Mouse (Mus musculus) cerebellum, adult 2 months (tissue): Measurements from ENCODE around the gene Plppr2. TPM values are rescaled to one million over a fixed set of nuclear protein-coding genes. Genes with fewer than 3 reads are reported as not detected.
A peak's percentile ranks its signal among the peaks of the same experiment; 100 is the strongest.

Experiments
- DNase-seq, 2 experiments: peaks; one replicate each; pipeline ENCODE4 v3.0.0; 2021
- H3K27ac ChIP-seq: fragments of 200-500 bp; 2 replicates; pipeline ENCODE4 v1.5.1; 2012; ENCODE audit warnings: low read length, control low read depth, inconsistent platforms; ENCODE audit not compliant: insufficient read depth
- H3K27me3 ChIP-seq: fragments of 200-500 bp; 2 replicates; pipeline ENCODE4 v1.6.1; 2012; ENCODE audit warnings: inconsistent platforms, mild to moderate bottlenecking, low read length, moderate library complexity; ENCODE audit not compliant: control insufficient read depth, insufficient read depth
- H3K4me1 ChIP-seq: fragments of 200-500 bp; 2 replicates; pipeline ENCODE4 v1.6.1; 2011; ENCODE audit warnings: low read length; ENCODE audit not compliant: control insufficient read depth, insufficient read depth
- H3K4me3 ChIP-seq: fragments of 200-500 bp; replicated peaks from 2 replicates; pipeline ENCODE3; 2011; ENCODE audit warnings: mild to moderate bottlenecking, low read depth, low read length, control low read depth; ENCODE audit not compliant: insufficient read depth
- CTCF ChIP-seq: fragments of 200-500 bp; IDR thresholded peaks from 2 replicates; pipeline ENCODE4 v1.5.1; 2011; ENCODE audit warnings: low read depth, mild to moderate bottlenecking, control low read depth, low read length, moderate library complexity, borderline replicate concordance; ENCODE audit not compliant: insufficient read depth
- POLR2A ChIP-seq: fragments of 200-500 bp; IDR thresholded peaks from 2 replicates; pipeline ENCODE4 v1.6.1; 2011; ENCODE audit warnings: low read length, control low read depth, borderline replicate concordance; ENCODE audit not compliant: insufficient read depth
- WGBS: fragments of 180-500 bp; shearing (Covaris S2); methylation state at CpG from one replicate; pipeline ENCODE4 v1.1.7; 2018; 5-methylcytosine and 5-hydroxymethylcytosine counted together
- polyA plus RNA-seq: library from polyadenylated mRNA; depleted of rRNA; stranded (reverse); fragments of >200 nt; gene quantifications from 2 replicates; pipeline ENCODE4 v1.2.3, GENCODE M21; 2012; rRNA removed

The Plppr2 gene
- polyA plus RNA-seq: 97.5 and 106 TPM in 2 replicates

DNA sequence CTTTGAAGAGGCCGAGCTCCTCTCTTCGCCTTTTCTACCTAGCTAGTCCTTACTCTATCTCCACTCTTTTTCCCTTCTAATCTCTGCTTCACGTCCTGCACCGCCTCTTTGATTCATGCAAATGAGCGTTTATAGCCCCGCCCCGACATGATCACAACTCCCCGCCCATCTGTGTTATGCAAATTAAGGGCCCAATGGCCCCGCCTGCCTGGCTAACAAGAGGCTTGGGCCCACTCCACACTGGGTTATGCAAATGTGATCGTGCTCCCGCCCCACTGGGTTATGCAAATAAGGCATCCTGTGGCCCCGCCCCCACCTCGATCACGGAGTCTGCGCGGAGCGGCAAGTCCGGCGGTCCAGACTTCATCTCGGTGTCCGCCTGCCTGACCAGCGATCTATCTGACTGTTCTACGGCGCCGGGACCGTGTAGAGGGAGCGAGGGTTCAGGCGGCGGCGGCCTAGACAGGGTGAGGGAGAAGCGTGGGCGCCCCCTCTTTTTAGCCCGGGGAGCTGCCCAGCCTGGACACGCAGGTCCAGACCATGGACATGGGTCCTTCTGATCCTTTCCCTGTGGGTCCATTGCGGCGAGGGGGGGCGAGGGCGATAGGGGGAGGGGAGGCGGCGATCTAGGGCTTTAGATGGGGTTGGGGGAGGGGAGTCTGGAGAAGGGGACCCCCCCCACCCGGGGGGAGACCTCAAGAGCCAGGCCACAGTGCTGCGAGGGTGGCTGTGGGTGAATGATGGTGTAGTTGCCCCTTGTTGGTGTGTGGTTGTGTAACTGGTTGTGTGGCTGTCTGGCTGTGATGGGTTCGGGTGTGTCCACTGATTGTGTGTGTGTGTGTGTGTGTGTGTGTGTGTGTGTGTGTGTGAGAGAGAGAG is at the start of gene Plppr2:
TSS of gene Plppr2 (plus strand) at position 342 of the 879 bp plus-strand sequence.
- Histone ChIP-seq H3K27me3 (no peaks in the 10 kb centered on the region), H3K27ac (no peak within 1 kb of the TSS), H3K4me1 (peaks cover 25% of the 10 kb centered on the region), H3K4me3 (peak within 1 kb of the TSS; percentile 80)
- TF ChIP-seq POLR2A (peak; percentile 84), CTCF (no peak)
- WGBS: under 1% methylated on average over 42 of the region's 43 CpGs
- peak; percentile 99 to 100 for DNase-seq

DNA sequence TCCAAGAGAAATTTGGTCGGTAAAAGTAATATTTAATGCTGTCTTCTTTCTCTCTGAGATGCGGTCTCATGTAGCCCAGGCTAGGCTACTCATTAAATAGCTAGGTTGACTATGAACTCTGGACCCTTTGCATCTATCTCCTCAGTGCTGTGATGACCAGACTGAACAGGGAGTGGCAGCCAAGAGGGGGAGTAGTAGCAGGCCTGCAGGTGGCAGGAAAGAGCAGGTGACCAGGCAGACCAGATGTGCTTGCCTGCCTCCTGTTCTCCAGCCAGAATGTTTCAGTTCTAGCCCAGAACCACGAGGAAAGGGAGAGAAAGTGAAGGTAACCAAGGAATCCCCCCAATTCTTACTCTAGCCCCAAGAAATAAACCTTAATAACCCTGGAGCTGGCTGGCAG is 47.6 kb upstream of the Plppr2 start:
- Histone ChIP-seq H3K4me1 (no peaks in the 10 kb centered on the region), H3K27me3 (no peaks in the 10 kb centered on the region), H3K4me3 (no peak overlapping the region), H3K27ac (no peak overlapping the region)
- TF ChIP-seq CTCF (no peak), POLR2A (no peak)
- WGBS: 55% methylated on average over 3 of the region's 3 CpGs
- no peak for DNase-seq

DNA sequence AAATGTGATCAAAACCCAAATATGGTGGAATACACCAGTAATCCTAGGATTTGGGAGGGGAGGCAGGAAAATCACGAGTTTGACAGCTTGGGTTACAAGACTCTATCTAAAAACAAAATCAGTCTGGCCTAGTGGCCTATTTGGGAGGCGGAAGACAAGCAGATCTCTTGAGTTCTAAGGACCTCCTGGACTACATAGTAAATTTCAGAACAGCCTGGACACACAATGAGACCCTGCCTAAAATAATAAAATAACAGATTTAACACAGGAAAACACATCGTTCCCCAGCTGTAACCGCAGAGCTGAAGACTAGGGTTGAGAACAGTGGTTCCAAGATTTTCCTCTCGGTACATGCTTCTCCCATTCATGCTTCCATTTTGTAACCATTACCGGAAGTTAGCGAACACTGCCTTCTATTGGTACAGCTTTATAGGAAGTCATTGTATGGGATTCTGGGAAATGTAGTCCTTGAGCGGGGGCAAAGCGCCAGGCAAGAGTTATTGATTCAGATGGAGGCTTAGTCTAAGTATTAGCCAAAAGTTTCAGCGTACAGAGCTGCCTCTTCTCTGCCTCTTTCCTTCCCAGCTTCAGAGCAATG is 35.5 kb upstream of the Plppr2 start:
- peak; percentile 70 to 79 for DNase-seq
- TF ChIP-seq POLR2A (peak; percentile 58; the same call in 1 of the 2 replicates), CTCF (peak; percentile 2; the same call in 1 of the 2 replicates)

DNA sequence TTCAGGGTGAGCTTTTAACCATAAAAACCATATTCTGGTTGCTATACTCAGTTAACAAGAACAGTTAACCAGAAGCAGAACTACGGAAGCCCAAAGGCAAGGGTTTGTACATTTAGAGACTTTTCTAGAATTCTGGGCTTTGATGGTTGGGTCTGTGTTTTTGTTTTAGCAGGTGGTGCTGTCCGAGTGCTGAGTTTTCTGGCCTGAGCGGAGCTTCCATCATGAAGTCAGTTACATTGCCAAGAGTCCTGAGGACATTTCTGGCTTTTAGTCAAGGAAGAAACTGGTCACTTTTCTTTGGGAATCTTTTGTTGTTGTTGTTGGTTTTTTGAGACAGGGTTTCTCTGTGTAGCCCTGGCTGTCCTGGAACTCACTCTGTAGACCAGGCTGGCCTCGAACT is 32.8 kb upstream of the Plppr2 start:
- Histone ChIP-seq H3K27ac (no peak overlapping the region), H3K27me3 (no peaks in the 10 kb centered on the region), H3K4me1 (peaks cover 2% of the 10 kb centered on the region; the same call in 1 of the 2 replicates), H3K4me3 (no peak overlapping the region)
- DNase-seq: no peak
- WGBS: 66% methylated on average over 4 of the region's 4 CpGs
- no peak for TF ChIP-seq POLR2A
- TF ChIP-seq CTCF: no peak

More for the DNA sequence above, 35.5 kb upstream of the Plppr2 start:
- Histone ChIP-seq H3K4me3 (peak overlapping the region; percentile 59), H3K27ac (no peak overlapping the region; the same call in 1 of the 2 replicates), H3K4me1 (no peaks in the 10 kb centered on the region; the same call in 1 of the 2 replicates), H3K27me3 (no peaks in the 10 kb centered on the region)
- WGBS: 6% methylated on average over 10 of the region's 10 CpGs

- DNase-seq: no peak
- TF ChIP-seq POLR2A (no peak), CTCF (no peak)
- Histone ChIP-seq H3K27ac (no peak overlapping the region; the same call in 1 of the 2 replicates), H3K4me3 (no peak overlapping the region), H3K4me1 (peaks cover 20% of the 10 kb centered on the region), H3K27me3 (no peaks in the 10 kb centered on the region)
- WGBS: 73% methylated on average over 11 of the region's 11 CpGs
Measured at GRCm38 (mm10) chr9:21908216-21908615, 28.6 kb upstream of the Plppr2 start.

DNA sequence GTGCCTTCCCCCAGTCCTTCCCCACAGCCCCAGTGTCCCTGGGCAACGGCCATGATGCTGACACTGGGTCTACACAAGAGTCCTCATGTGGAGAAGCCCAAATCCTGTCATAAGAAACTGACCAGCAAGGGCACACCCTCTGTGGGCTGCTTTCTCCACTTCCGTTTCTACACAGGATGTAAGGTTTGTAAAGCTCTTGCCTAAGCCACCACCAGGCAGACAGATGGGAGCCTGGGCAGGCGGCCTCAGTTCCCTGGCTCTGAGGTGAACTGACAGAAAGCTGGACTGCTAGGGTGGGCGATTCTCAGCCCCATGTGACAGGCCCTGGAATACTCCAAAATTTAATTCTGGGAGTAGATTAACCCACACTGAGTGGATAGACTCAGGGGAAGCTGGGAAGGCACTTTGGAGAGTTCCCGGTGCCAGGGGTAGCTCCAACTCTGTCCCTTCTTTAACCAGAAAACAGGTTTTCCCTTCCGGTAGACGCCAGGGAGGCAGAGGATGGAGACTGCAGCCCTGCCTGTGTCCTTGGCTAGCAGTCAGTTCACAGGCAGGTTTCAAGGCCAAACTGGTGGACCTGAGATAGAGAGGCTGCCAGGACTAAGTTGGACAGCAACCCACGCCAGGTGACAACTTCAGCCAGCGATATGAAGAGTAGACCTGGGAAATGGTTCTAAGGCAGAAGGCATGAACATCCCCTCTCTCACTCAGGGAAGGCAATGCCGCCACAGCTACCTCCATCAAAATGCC is 27.2 kb upstream of the Plppr2 start:
- peak; percentile 42 to 67 for DNase-seq
- Histone ChIP-seq H3K4me1 (peaks cover 20% of the 10 kb centered on the region), H3K4me3 (no peak overlapping the region), H3K27me3 (no peaks in the 10 kb centered on the region), H3K27ac (peak overlapping the region; percentile 83)
- 19% methylated on average over 10 of the region's 10 CpGs for WGBS
- TF ChIP-seq POLR2A (no peak), CTCF (no peak)

GRCm38 (mm10) chr9:21916851-21917492 is 19.9 kb upstream of the Plppr2 start:
- H3K4me3 ChIP-seq: peak overlapping the region; percentile 67
- TF ChIP-seq POLR2A (no peak), CTCF (no peak)
- DNase-seq: no peak
- no peaks in the 10 kb centered on the region for H3K4me1 ChIP-seq
- H3K27me3 ChIP-seq: no peaks in the 10 kb centered on the region
- no peak overlapping the region for H3K27ac ChIP-seq
- 41% methylated on average over 3 of the region's 3 CpGs for WGBS
